Mouse (Mus musculus) thymus, adult 2 months (tissue): ENCODE data around the gene Elp1.

Source experiments
- CTCF ChIP-seq: fragments of 200-500 bp; IDR thresholded peaks from 2 replicates; pipeline ENCODE4 v1.5.1; 2012; ENCODE audit warnings: mild to moderate bottlenecking, control low read depth, low read length, moderate library complexity, borderline replicate concordance; ENCODE audit not compliant: control insufficient read depth, poor library complexity, insufficient read depth; ENCODE audit errors: extremely low read depth
- POLR2A ChIP-seq: fragments of 200-500 bp; IDR thresholded peaks from 2 replicates; pipeline ENCODE4 v1.6.1; 2012; ENCODE audit warnings: mild to moderate bottlenecking, low read length, control low read depth, moderate library complexity; ENCODE audit not compliant: control insufficient read depth, poor library complexity, insufficient read depth; ENCODE audit errors: extremely low read depth

GRCm38 (mm10) chr4:56845896-56846533 lies 43.9 kb upstream of the Elp1 start:
- TF ChIP-seq POLR2A (no peak), CTCF (no peak)
